Mouse (Mus musculus) embryonic fibroblast, embryonic 13.5 days (primary cell): ENCODE measurements at regions not wholly inside any gene's neighbourhood (a gene's known extent, or its start where the extent isn't known, plus 50 kb on each side); places are given as distances from the start of the nearest gene placed in this dataset.

Experiments used
- CTCF ChIP-seq: IDR thresholded peaks from 2 replicates; pipeline ENCODE4 v1.5.1; 2011; ENCODE audit warnings: mild to moderate bottlenecking, control low read depth, low read length, moderate library complexity, borderline replicate concordance; ENCODE audit not compliant: insufficient read depth
- POLR2A ChIP-seq: IDR thresholded peaks from 2 replicates; pipeline ENCODE4 v1.6.1; 2011; ENCODE audit warnings: low read depth, mild to moderate bottlenecking, control low read depth, low read length, moderate library complexity

DNA sequence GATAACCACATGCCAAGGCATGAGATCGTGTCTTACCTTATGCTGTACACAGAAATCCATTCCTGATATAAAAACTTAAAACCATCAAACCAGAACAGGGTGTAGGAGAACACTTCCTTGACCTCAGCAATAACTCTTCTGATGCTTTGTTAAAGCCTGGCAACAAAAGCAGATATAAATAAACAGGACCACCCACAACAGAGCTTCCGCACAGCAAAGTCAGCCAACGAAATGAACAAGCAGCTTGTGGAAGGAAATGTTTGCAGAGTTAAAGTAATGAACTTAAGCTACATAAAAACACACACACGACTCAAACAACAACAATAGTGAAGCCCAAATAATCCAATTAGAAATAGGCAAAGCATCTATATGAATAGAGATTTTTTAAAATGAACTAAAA, 54.8 kb upstream of the Bach2 start:
- TF ChIP-seq POLR2A (no peak), CTCF (no peak)
